Mouse (Mus musculus) olfactory bulb, adult 2 months (tissue): ENCODE data around the gene Smpd4. TPM values are rescaled to one million over a fixed set of nuclear protein-coding genes. Genes with fewer than 3 reads are reported as not detected.
"Not testable (repeated sequence)": the region's sequence is repeated elsewhere in the genome, so short reads cannot be mapped to it uniquely, and the experiment has no call there.

ENCODE experiments used
- H3K27ac ChIP-seq: fragments of 200-500 bp; 2 replicates; pipeline ENCODE4 v1.5.1; 2012; ENCODE audit warnings: low read depth, low read length; ENCODE audit not compliant: insufficient read depth
- H3K4me1 ChIP-seq: fragments of 200-500 bp; 2 replicates; pipeline ENCODE4 v1.6.1; 2012; ENCODE audit warnings: low read length; ENCODE audit not compliant: control insufficient read depth, insufficient read depth
- H3K4me3 ChIP-seq: fragments of 200-500 bp; 2 replicates; pipeline ENCODE4 v1.5.1; 2012; ENCODE audit warnings: mild to moderate bottlenecking, low read depth, low read length, moderate library complexity; ENCODE audit not compliant: insufficient read depth
- CTCF ChIP-seq: fragments of 200-500 bp; IDR thresholded peaks from 2 replicates; pipeline ENCODE4 v1.5.1; 2012; ENCODE audit warnings: low read depth, mild to moderate bottlenecking, low read length, moderate library complexity; ENCODE audit not compliant: insufficient read depth
- POLR2A ChIP-seq: fragments of 200-500 bp; IDR thresholded peaks from 2 replicates; pipeline ENCODE4 v1.6.1; 2012; ENCODE audit warnings: mild to moderate bottlenecking, low read depth, low read length, moderate library complexity; ENCODE audit not compliant: insufficient read depth
- WGBS: fragments of 180-500 bp; shearing (Covaris S2); methylation state at CpG from one replicate; pipeline ENCODE4 v1.1.7; 2018; 5-methylcytosine and 5-hydroxymethylcytosine counted together
- polyA plus RNA-seq: library from polyadenylated mRNA; stranded (reverse); fragments of >200 nt; gene quantifications from 2 replicates; pipeline ENCODE4 v1.2.4, GENCODE M21; 2012; ENCODE audit warnings: low replicate concordance; ENCODE audit not compliant: missing spikeins, insufficient read depth, insufficient read length

Gene Smpd4
- polyA plus RNA-seq, 1 experiment = not detected

DNA sequence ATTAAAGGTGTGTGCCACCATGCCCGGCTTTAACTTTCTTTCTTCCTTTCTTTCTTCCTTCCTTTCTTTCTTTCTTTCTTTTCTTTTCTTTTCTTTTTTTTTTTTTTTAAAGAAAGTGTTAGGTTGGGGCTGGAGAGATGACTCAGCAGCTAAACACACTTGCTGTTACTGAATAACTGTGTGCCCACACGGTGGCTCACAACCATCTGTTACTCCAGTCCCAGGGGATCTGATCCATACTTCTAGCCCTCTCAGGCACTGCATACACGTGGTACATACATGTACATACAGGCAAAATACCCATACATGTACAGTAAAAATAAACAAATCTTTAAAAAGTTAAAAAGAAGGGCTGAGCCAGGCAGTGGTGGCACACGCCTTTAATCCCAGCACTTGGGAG is 7.8 kb upstream of the Smpd4 start:
- H3K4me3 ChIP-seq = no peak overlapping the region
- no peaks in the 10 kb centered on the region for H3K4me1 ChIP-seq
- 50% methylated on average over 4 of the region's 4 CpGs for WGBS
- TF ChIP-seq CTCF (no peak), POLR2A (no peak)
- H3K27ac ChIP-seq = no peak overlapping the region

DNA sequence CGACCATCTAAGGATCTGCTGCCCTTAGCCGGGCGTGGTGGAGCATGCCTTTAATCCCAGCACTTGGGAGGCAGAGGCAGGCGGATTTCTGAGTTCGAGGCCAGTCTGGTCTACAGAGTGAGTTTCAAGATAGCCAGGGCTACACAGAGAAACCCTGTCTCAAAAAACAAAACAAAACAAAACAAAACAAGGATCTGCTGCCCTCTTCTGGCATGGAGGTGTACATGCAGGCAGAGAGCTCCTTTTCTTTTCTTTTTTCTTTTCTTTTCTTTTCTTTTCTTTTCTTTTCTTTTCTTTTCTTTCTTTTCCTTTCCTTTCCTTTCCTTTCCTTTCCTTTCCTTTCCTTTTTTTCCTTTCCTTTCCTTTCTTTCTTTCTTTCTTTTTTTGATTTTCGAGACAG is 4.4 kb upstream of the Smpd4 start:
- WGBS = 88% methylated on average over 6 of the region's 6 CpGs
- H3K27ac ChIP-seq, H3K4me3 ChIP-seq, H3K4me1 ChIP-seq: not testable (repeated sequence)

DNA sequence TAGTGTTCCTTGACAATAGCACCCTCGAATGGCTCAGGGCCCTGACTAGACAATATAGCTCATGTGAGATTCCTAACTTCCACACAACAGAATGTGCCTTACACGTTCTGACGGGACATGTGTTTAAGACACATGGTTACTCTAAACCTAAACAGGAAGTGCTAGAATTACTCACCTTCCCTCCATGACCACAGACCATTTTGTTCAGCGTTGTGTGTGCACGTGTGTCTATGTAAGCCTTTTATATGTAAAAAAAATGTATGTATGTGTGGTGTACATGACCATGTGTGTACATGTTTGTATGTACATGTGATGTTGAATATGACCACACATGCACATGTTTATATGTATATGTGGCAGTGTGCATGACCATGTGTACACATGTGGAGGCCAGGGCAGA is 2.9 kb upstream of the Smpd4 start:
- WGBS = 85% methylated on average over 5 of the region's 5 CpGs
- peaks cover 6% of the 10 kb centered on the region for H3K4me1 ChIP-seq
- H3K27ac ChIP-seq = no peak overlapping the region
- TF ChIP-seq CTCF (no peak), POLR2A (no peak)
- H3K4me3 ChIP-seq = no peak overlapping the region

DNA sequence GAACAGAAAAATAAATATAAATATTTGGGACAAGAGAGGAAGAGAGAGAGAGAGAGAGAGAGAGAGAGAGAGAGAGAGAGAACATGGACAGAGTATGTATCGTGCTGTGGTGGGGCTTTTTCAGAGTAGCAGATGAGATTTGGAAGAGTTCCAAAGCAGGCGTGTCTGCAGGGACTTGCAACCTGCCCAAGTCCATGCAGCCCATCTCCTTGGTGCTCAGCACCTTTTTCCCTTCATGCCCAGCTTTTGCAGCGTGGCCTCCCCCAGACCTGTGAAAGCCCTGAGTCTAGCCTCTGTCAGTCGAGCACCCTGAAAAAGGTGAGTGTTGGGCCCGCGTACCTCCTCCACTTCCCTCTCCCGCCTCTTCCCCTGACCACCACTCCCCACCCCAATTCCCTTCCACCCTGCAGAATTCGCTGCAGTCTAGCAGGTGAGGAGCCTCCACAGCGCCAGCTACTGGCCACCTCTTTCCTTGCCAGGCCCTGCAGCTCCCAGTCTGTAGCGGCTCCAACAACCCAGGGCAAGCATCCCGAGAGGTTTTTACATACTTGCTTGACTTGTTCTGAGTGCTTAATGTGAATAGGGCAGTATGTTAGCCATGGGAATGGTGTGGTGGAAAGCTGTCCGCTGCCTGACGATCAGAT is 1.1 kb upstream of the Smpd4 start:
- 13% methylated on average over 13 of the region's 13 CpGs for WGBS
- H3K27ac ChIP-seq = no peak overlapping the region
- H3K4me3 ChIP-seq = no peak overlapping the region
- TF ChIP-seq POLR2A = no peak
- TF ChIP-seq CTCF = peak; percentile 61; the same call in 1 of the 2 replicates
- H3K4me1 ChIP-seq = peaks cover 6% of the 10 kb centered on the region

DNA sequence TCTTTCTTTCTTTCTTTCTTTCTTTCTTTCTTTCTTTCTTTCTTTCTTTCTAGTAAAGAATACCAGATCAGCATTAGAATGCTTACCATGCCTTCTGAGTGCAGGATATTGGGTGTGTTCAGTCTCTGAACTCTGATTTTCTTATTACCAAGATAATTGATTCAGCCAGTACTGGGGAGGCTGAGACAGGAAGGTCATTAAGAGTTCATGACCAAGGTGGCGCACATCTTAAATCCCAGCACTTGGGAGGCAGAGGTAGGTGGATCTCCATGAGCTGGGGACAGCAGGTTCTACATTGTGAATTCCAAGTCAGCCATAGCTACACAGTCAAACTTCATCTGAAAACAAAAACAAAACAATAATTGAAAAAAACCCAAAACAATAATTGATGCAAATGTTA is 2.8 kb downstream of the Smpd4 start:
- Histone ChIP-seq H3K4me3 (no peak overlapping the region), H3K27ac (no peak overlapping the region), H3K4me1 (peaks cover 6% of the 10 kb centered on the region)
- WGBS = 94% methylated on average over 1 of the region's 1 CpGs
- TF ChIP-seq POLR2A (no peak), CTCF (no peak)

DNA sequence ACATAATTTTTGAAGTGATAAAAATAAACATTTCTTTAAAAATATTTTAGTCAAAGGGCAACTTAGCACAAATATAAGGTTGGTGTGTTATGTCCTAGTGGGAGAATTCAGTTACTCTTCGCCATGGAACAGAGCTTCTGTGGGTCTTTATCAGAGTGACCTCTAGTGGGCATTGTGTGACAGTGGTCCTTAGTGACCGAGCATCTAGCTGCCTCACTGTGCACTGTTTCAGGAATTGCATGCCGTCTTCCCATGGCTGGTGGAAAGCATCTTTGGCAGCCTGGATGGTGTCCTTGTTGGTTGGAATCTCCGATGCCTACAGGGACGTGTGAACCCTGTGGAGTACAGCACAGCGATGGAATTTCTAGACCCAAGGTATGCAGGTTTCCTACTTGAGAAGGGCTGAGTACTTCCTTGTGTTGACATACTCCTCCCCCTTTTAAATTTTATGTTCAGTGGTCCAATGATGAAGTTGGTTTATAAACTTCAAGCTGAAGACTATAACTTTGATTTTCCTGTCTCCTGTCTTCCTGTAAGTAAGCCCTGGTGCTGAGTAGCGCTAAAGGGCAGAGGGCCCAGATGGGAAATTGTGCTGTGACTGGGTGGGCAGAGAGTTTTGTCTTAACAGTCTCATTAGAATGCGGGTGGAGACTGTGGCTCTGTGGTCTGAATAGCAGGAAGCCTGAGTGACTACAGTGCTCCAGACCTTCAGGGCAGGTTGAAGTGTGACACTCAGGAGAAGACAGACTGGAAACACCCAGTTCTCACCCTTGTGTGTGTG is 6.5 kb downstream of the Smpd4 start:
- WGBS = 67% methylated on average over 8 of the region's 8 CpGs
- H3K4me3 ChIP-seq = no peak overlapping the region
- no peak overlapping the region for H3K27ac ChIP-seq
- no peaks in the 10 kb centered on the region for H3K4me1 ChIP-seq
- no peak for TF ChIP-seq POLR2A
- no peak for TF ChIP-seq CTCF

DNA sequence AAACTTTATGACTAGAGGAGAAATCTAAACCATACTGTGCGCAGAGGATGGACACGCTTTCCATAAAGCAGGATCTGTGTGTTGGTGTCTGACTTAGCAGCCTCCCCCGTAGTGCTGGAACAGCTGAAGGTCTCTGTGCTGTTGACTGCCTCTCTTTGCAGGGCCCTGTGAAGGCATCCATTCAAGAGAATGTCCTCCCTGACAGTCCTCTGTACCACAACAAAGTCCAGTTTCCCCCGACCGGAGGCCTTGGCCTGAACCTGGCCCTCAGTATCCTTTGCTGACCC is 7.1 kb downstream of the Smpd4 start:
- TF ChIP-seq CTCF = no peak
- TF ChIP-seq POLR2A = no peak
- WGBS = 93% methylated on average over 5 of the region's 5 CpGs
- no peaks in the 10 kb centered on the region for H3K4me1 ChIP-seq
- no peak overlapping the region for H3K27ac ChIP-seq
- no peak overlapping the region for H3K4me3 ChIP-seq

DNA sequence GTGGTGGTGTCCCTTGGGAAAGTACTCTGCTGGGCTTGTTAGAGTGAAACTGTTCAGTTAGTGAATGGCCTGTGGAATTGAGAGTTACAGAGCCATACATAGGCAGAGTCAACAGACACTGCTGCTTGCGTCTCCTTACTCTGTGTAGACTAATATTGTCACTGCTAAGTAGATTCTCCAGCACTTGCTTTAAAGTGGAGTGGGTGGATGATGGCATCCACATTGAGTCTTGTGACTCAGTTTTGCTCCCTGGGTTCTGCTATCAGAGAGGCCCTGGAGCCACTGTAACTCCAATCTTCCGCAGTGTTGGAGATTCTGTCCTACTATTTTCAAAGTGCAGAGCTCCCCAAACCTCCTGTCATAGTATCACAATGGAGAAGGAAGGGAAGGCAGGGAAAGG is 13.4 kb downstream of the Smpd4 start:
- Histone ChIP-seq H3K27ac (no peak overlapping the region), H3K4me3 (no peak overlapping the region), H3K4me1 (peaks cover 12% of the 10 kb centered on the region)
- TF ChIP-seq CTCF (no peak), POLR2A (no peak)
- 58% methylated on average over 2 of the region's 2 CpGs for WGBS

DNA sequence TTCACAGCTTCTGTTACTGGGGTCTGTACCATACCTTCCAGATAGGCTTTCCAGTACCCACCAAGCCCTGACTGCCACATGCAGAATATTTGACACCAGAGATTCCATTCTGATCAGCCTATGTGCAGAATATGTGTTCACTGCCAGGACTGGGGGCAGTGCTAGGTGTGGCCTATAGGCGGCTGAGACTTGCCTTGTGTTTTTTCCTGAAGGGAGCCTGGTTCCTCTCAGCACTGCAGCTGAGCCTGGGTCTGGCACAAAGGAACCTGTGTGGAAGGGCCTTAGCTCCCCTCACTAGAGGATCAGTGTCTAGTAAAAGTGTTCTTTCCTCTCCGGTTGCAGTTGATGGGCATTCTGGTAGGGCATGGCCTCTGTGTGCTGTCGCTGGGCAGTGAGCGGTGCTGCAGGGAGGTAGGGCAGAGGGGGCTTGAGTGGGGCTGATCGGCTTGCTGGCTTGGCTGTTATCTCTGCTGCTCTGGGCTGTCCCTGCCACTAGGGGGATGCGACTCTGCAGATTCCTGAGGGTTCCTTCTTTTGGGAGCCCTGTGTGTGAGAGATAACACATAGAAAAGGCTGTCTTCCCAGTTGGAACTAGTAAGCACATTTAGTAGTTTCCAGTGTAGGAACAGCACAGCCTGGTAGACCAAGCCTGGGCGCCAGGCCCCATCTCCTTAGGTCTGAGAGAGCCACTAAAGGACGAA is 14.5 kb downstream of the Smpd4 start:
- 75% methylated on average over 8 of the region's 8 CpGs for WGBS
- H3K4me3 ChIP-seq = no peak overlapping the region
- H3K27ac ChIP-seq = no peak overlapping the region
- peaks cover 12% of the 10 kb centered on the region for H3K4me1 ChIP-seq
- TF ChIP-seq CTCF (no peak), POLR2A (no peak)
